Mouse (Mus musculus): Measurements from ENCODE around the gene Flnb.

Gene Flnb

GRCm38 (mm10) chr14:7900481-7901049 lies 82.8 kb downstream of the Flnb start:
- DNase-seq: peak; percentile 74

GRCm38 (mm10) chr14:7901484-7902240 lies 83.9 kb downstream of the Flnb start:
- DNase-seq: no peak

GRCm38 (mm10) chr14:7907058-7907457 lies 89.3 kb downstream of the Flnb start:
- no peak for DNase-seq

GRCm38 (mm10) chr14:7909472-7909871 lies 91.7 kb downstream of the Flnb start:
- no peak for DNase-seq

GRCm38 (mm10) chr14:7913842-7914241 lies 96.1 kb downstream of the Flnb start:
- no peak for DNase-seq

GRCm38 (mm10) chr14:7914461-7914860 lies 96.7 kb downstream of the Flnb start:
- DNase-seq: no peak

GRCm38 (mm10) chr14:7918150-7918991 lies 100.6 kb downstream of the Flnb start:
- no peak for DNase-seq

GRCm38 (mm10) chr14:7919309-7919708 lies 101.6 kb downstream of the Flnb start:
- DNase-seq: no peak

GRCm38 (mm10) chr14:7919921-7920320 lies 102.2 kb downstream of the Flnb start:
- no peak for DNase-seq

GRCm38 (mm10) chr14:7921459-7921858 lies 103.7 kb downstream of the Flnb start:
- DNase-seq: no peak

GRCm38 (mm10) chr14:7923635-7924034 lies 105.9 kb downstream of the Flnb start:
- DNase-seq: no peak

- no peak for DNase-seq
These were observed 110.6 kb downstream of the Flnb start for GRCm38 (mm10) chr14:7928362-7928761.

- no peak for DNase-seq
These were observed 111.3 kb downstream of the Flnb start for GRCm38 (mm10) chr14:7929029-7929428.

GRCm38 (mm10) chr14:7932151-7932550 lies 114.4 kb downstream of the Flnb start:
- DNase-seq: no peak

- no peak for DNase-seq
These were observed 116.4 kb downstream of the Flnb start for GRCm38 (mm10) chr14:7934166-7934565.

GRCm38 (mm10) chr14:7937052-7937630 lies 119.4 kb downstream of the Flnb start:
- peak; percentile 47 for DNase-seq

- DNase-seq: no peak
These were observed 121.3 kb downstream of the Flnb start for GRCm38 (mm10) chr14:7938809-7939784.

- no peak for DNase-seq
These were observed 123.7 kb downstream of the Flnb start for GRCm38 (mm10) chr14:7941413-7941812.

- DNase-seq: no peak
These were observed 125.5 kb downstream of the Flnb start for GRCm38 (mm10) chr14:7943101-7943800.

- DNase-seq: no peak
These were observed 126.0 kb downstream of the Flnb start for GRCm38 (mm10) chr14:7943801-7944135.

- peak; percentile 35 for DNase-seq
These were observed 126.7 kb downstream of the Flnb start for GRCm38 (mm10) chr14:7944349-7945039.

All from right cerebral cortex, adult 18-20 months (tissue).